Comparison of ENCODE assay signal across 8 mouse cellular contexts in the genomic region with DNA sequence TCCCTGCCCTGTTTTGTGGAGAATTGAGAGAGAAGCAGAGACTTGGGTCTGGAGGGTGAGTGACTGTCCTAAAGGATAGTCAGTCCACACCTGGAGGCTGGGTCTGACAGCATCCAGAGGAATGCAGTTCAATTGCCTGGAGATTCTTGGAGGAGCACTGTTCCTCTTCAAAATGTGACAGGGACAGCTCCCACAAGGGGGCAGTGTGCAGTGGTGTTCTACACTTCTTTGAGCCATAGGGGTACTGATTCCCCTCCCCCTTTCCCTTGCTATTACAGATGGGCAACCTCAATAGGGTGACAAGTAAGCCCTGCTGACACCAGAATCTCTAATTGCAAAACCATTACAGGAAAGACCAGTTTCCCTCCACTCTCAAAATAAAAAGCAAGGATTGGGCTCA.
DNase-seq lines count a peak whose midpoint lies in the region; ATAC-seq and TF ChIP-seq lines count a peak whose summit lies in the region.

No protein-coding gene starts in this region.

- H3K27me3 ChIP-seq in heart, postnatal 0 days (ENCODE audit: control insufficient read depth, insufficient read depth, low read length), result no peaks in the 10 kb centered on the region
- no peaks in the 10 kb centered on the region for H3K27me3 ChIP-seq in heart, embryonic 12.5 days (replicated peaks)
- no peaks in the 10 kb centered on the region for H3K27me3 ChIP-seq in lung, embryonic 14.5 days (ENCODE audit: insufficient read depth, low read length)
- no peaks in the 10 kb centered on the region for H3K27me3 ChIP-seq in forebrain, embryonic 15.5 days

- no peaks in the 10 kb centered on the region for H3K4me1 ChIP-seq in heart, postnatal 0 days (ENCODE audit: control insufficient read depth, insufficient read depth)
- no peaks in the 10 kb centered on the region for H3K4me1 ChIP-seq in heart, embryonic 12.5 days (replicated peaks)
- no peaks in the 10 kb centered on the region for H3K4me1 ChIP-seq in lung, embryonic 14.5 days (ENCODE audit: insufficient read depth)
- H3K4me1 ChIP-seq in lung, adult 2 months (ENCODE audit: control insufficient read depth, insufficient read depth, low read length), result no peaks in the 10 kb centered on the region
- no peaks in the 10 kb centered on the region for H3K4me1 ChIP-seq in forebrain, embryonic 15.5 days

- H3K27ac ChIP-seq in heart, postnatal 0 days (ENCODE audit: low read depth), result no peak overlapping the region
- H3K27ac ChIP-seq in heart, embryonic 12.5 days (ENCODE audit: poor library complexity, severe bottlenecking), result no peak overlapping the region
- H3K27ac ChIP-seq in lung, embryonic 14.5 days (ENCODE audit: low read depth), result no peak overlapping the region
- no peak overlapping the region for H3K27ac ChIP-seq in forebrain, embryonic 15.5 days (replicated peaks)

- no peak for ATAC-seq in heart, postnatal 0 days (ENCODE audit: insufficient read depth, low read depth)
- ATAC-seq in heart, embryonic 12.5 days (ENCODE audit: insufficient number of reproducible peaks, low FRiP score), result no peak
- no peak for ATAC-seq in lung, embryonic 14.5 days (ENCODE audit: insufficient read depth)
- ATAC-seq in forebrain, embryonic 15.5 days (replicated peaks), result no peak
- ATAC-seq in erythroblast, adult 5-6 weeks (replicated peaks; ENCODE audit: low FRiP score, poor library complexity, severe bottlenecking), result no peak

- no peak overlapping the region for H3K9ac ChIP-seq in heart, postnatal 0 days (replicated peaks; ENCODE audit: low read depth, low read length)
- no peak overlapping the region for H3K9ac ChIP-seq in heart, embryonic 12.5 days
- H3K9ac ChIP-seq in lung, embryonic 14.5 days, result no peak overlapping the region
- H3K9ac ChIP-seq in forebrain, embryonic 15.5 days (replicated peaks), result no peak overlapping the region

- no peak overlapping the region for H3K4me3 ChIP-seq in heart, postnatal 0 days (ENCODE audit: low read depth, low read length)
- H3K4me3 ChIP-seq in heart, embryonic 12.5 days, result no peak overlapping the region
- no peak overlapping the region for H3K4me3 ChIP-seq in lung, embryonic 14.5 days (ENCODE audit: low read depth, low read length)
- no peak overlapping the region for H3K4me3 ChIP-seq in lung, adult 2 months (replicated peaks; ENCODE audit: extremely low read depth, low read depth, low read length)
- no peak overlapping the region for H3K4me3 ChIP-seq in forebrain, embryonic 15.5 days

- no peak overlapping the region for H3K4me2 ChIP-seq in heart, postnatal 0 days (ENCODE audit: low read depth, low read length)
- H3K4me2 ChIP-seq in heart, embryonic 12.5 days, result no peak overlapping the region
- no peak overlapping the region for H3K4me2 ChIP-seq in lung, embryonic 14.5 days
- H3K4me2 ChIP-seq in forebrain, embryonic 15.5 days (replicated peaks), result no peak overlapping the region

- DNase-seq in heart, postnatal 0 days (ENCODE audit: low spot score), result no peak
- DNase-seq in lung, embryonic 14.5 days, result peak; percentile 12
- no peak for DNase-seq in lung, adult 2 months
- peak; percentile 20 for DNase-seq in ES-CJ7 (ENCODE audit: low read depth, low spot score)
- peak; percentile 4 for DNase-seq in embryo, embryonic 9.5 days (ENCODE audit: extremely low spot score)

- TF ChIP-seq EP300 in heart, postnatal 0 days (IDR thresholded peaks at IDR 0.05; ENCODE audit: low read depth), result no peak

- TF ChIP-seq CTCF in heart, postnatal 0 days (IDR thresholded peaks at IDR 0.05; ENCODE audit: low read depth), result peak; percentile 26
- TF ChIP-seq CTCF in lung, embryonic 14.5 days (IDR thresholded peaks at IDR 0.05; ENCODE audit: low read depth), result peak; percentile 21; the same call in 1 of the 2 replicates
- TF ChIP-seq CTCF in lung, adult 2 months (IDR thresholded peaks at IDR 0.05; ENCODE audit: insufficient read depth, low read length), result no peak

- H3K9me3 ChIP-seq in heart, postnatal 0 days (replicated peaks; ENCODE audit: control insufficient read depth, low read length), result no peaks in the 10 kb centered on the region
- no peaks in the 10 kb centered on the region for H3K9me3 ChIP-seq in heart, embryonic 12.5 days (replicated peaks)
- no peaks in the 10 kb centered on the region for H3K9me3 ChIP-seq in lung, embryonic 14.5 days (ENCODE audit: low read depth, low read length)
- H3K9me3 ChIP-seq in forebrain, embryonic 15.5 days, result no peaks in the 10 kb centered on the region

- H3K36me3 ChIP-seq in heart, postnatal 0 days (replicated peaks; ENCODE audit: control insufficient read depth, insufficient read depth, low read length), result no peaks in the 10 kb centered on the region
- no peaks in the 10 kb centered on the region for H3K36me3 ChIP-seq in heart, embryonic 12.5 days
- no peaks in the 10 kb centered on the region for H3K36me3 ChIP-seq in lung, embryonic 14.5 days (ENCODE audit: insufficient read depth)
- no peaks in the 10 kb centered on the region for H3K36me3 ChIP-seq in forebrain, embryonic 15.5 days

- no peak for TF ChIP-seq POLR2A in lung, adult 2 months (IDR thresholded peaks at IDR 0.05; ENCODE audit: borderline replicate concordance, extremely low read depth, low read depth, low read length)

Comparison
In these comparisons a context has a peak if more than half of its experiments do, and no peak if none do; other contexts are left out.
1. DNase-seq: peak in lung, embryonic 14.5 days (single experiment), ES-CJ7 (single experiment) and embryo, embryonic 9.5 days (single experiment); none in heart, postnatal 0 days (single experiment) and lung, adult 2 months (single experiment).